Mouse (Mus musculus) cerebellum, adult 2 months (tissue): ENCODE data around the gene Plxdc1. TPM values are rescaled to one million over a fixed set of nuclear protein-coding genes. Genes with fewer than 3 reads are reported as not detected.

Experiments
- DNase-seq, 2 experiments: peaks; one replicate each; pipeline ENCODE4 v3.0.0; 2021
- H3K27ac ChIP-seq: fragments of 200-500 bp; 2 replicates; pipeline ENCODE4 v1.5.1; 2012; ENCODE audit warnings: low read length, control low read depth, inconsistent platforms; ENCODE audit not compliant: insufficient read depth
- H3K27me3 ChIP-seq: fragments of 200-500 bp; 2 replicates; pipeline ENCODE4 v1.6.1; 2012; ENCODE audit warnings: inconsistent platforms, mild to moderate bottlenecking, low read length, moderate library complexity; ENCODE audit not compliant: control insufficient read depth, insufficient read depth
- H3K4me1 ChIP-seq: fragments of 200-500 bp; 2 replicates; pipeline ENCODE4 v1.6.1; 2011; ENCODE audit warnings: low read length; ENCODE audit not compliant: control insufficient read depth, insufficient read depth
- H3K4me3 ChIP-seq: fragments of 200-500 bp; replicated peaks from 2 replicates; pipeline ENCODE3; 2011; ENCODE audit warnings: mild to moderate bottlenecking, low read depth, low read length, control low read depth; ENCODE audit not compliant: insufficient read depth
- CTCF ChIP-seq: fragments of 200-500 bp; IDR thresholded peaks from 2 replicates; pipeline ENCODE4 v1.5.1; 2011; ENCODE audit warnings: low read depth, mild to moderate bottlenecking, control low read depth, low read length, moderate library complexity, borderline replicate concordance; ENCODE audit not compliant: insufficient read depth
- POLR2A ChIP-seq: fragments of 200-500 bp; IDR thresholded peaks from 2 replicates; pipeline ENCODE4 v1.6.1; 2011; ENCODE audit warnings: low read length, control low read depth, borderline replicate concordance; ENCODE audit not compliant: insufficient read depth
- WGBS: fragments of 180-500 bp; shearing (Covaris S2); methylation state at CpG from one replicate; pipeline ENCODE4 v1.1.7; 2018; 5-methylcytosine and 5-hydroxymethylcytosine counted together
- polyA plus RNA-seq: library from polyadenylated mRNA; depleted of rRNA; stranded (reverse); fragments of >200 nt; gene quantifications from 2 replicates; pipeline ENCODE4 v1.2.3, GENCODE M21; 2012; rRNA removed

The Plxdc1 gene
- polyA plus RNA-seq: 46.2 and 51.5 TPM in 2 replicates

DNA sequence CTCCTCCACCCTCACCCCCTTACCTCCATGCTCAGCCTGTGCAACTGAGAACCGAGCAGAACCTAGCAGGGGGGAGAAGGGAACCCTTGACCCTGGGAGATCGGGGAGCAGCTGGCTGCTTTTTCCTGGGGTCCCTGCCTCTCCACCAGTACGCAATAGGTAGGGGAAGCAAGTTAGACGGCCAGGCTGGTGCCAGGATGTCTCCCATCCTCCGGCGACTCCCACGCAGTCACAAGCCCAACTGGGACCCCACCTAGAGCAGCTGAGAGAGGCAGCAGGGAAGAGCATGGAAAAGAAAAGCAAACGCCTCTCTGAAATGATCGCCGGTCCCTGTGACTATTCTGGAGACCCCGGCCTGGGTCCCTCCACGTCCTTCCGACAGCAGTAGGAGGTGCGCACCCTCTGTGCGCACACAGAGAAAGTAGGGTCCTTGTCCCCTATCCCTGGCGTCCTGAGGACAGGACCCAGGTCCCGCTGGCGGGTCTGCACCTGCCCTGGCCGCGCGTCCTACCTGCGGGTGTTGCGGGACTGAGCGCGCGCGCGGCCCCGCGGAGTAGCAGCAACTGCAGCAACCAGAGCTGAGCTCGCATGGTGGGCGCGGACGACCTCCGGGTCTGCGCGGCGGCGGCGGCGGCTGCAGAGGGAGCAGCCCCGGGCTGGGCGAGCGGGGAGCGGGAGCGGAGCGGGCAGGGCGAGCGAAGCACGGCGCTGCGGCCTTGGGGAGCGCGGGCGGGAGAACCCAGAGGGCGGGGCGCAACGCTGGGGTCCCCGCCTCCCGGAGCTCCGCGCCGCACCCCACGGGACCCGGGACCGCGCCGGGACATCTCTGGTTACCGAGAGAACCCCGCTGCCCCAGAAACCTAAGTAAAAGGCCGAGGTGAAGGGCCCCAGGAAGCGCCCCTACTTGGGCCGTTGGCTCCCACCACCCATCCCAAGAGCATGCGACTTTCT is at the start of gene Plxdc1:
Plxdc1 (minus strand) TSS at position 718 of the 951 bp plus-strand sequence.
- Histone ChIP-seq H3K4me1 (peaks cover 6% of the 10 kb centered on the region; the same call in 1 of the 2 replicates), H3K4me3 (peak within 1 kb of the TSS; percentile 55), H3K27me3 (no peaks in the 10 kb centered on the region), H3K27ac (no peak within 1 kb of the TSS)
- TF ChIP-seq CTCF: no peak
- TF ChIP-seq POLR2A: no peak
- WGBS: 5% methylated on average over 74 of the region's 74 CpGs
- peak; percentile 31 to 47 for DNase-seq

DNA sequence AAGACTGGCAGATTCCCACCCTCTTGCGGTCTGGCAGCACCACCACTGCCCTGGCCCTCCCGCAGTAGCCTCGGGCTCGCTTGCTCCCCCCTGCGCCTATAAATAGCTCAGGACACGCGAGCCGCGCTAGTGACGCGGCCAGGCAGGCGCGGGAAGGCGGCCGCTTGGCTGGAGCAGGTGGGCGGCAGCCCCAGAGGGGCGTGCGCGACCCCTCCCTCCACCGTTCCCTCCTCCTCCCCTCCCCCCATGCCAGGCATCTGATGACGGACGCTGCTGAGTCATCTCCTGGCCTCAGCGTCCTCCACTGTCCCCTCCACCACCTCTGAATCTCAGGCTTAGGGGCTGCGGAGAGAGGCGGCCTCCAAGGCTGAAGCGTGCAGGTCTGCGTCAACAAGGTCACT is 49.7 kb upstream of the Plxdc1 start:
- peak overlapping the region; percentile 58 for H3K4me3 ChIP-seq
- H3K27me3 ChIP-seq: no peaks in the 10 kb centered on the region
- peak overlapping the region; percentile 83 for H3K27ac ChIP-seq
- TF ChIP-seq POLR2A (peak; percentile 55; the same call in 1 of the 2 replicates), CTCF (no peak)
- DNase-seq: peak; percentile 80 to 83
- H3K4me1 ChIP-seq: peaks cover 10% of the 10 kb centered on the region
- WGBS: under 1% methylated on average over 27 of the region's 27 CpGs

GRCm38 (mm10) chr11:98034840-98035239 is 48.6 kb upstream of the Plxdc1 start:
- Histone ChIP-seq H3K4me1 (peaks cover 10% of the 10 kb centered on the region), H3K27me3 (no peaks in the 10 kb centered on the region), H3K4me3 (no peak overlapping the region), H3K27ac (no peak overlapping the region)
- WGBS: 51% methylated on average over 4 of the region's 4 CpGs
- peak in 1 of 2 experiments; percentile 23 for DNase-seq
- TF ChIP-seq CTCF: no peak

DNA sequence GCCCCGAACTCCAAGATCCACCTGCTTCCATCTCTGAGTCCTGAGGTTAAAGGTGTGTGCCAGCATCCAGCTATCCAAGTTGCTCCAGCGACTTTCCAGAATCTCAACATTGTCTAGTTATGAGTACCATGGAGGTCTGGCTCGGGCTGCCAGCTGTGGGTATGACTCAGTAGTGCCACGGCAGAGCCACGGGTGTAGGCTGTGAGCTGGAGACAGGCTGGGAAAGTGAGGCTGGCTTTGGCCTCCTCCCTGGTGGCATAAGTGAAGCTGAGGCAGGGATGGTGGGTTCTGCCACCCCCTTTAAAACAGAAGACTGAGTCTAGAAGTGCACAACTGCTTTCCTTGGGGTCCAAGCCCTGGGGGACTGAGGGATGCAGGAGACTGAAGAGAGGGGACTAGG is 47.8 kb upstream of the Plxdc1 start:
- TF ChIP-seq POLR2A: no peak
- TF ChIP-seq CTCF: no peak
- WGBS: 58% methylated on average over 5 of the region's 5 CpGs
- H3K4me1 ChIP-seq: peaks cover 10% of the 10 kb centered on the region
- no peaks in the 10 kb centered on the region for H3K27me3 ChIP-seq
- H3K27ac ChIP-seq: no peak overlapping the region
- H3K4me3 ChIP-seq: no peak overlapping the region
- peak in 1 of 2 experiments; percentile 11 for DNase-seq

- DNase-seq: peak; percentile 65 to 83
- TF ChIP-seq POLR2A (no peak), CTCF (peak; percentile 91)
- Histone ChIP-seq H3K27ac (no peak overlapping the region), H3K27me3 (no peaks in the 10 kb centered on the region), H3K4me3 (no peak overlapping the region), H3K4me1 (peaks cover 6% of the 10 kb centered on the region; the same call in 1 of the 2 replicates)
- WGBS: 4% methylated on average over 5 of the region's 5 CpGs
These were observed 45.2 kb upstream of the Plxdc1 start for GRCm38 (mm10) chr11:98031443-98031770.

DNA sequence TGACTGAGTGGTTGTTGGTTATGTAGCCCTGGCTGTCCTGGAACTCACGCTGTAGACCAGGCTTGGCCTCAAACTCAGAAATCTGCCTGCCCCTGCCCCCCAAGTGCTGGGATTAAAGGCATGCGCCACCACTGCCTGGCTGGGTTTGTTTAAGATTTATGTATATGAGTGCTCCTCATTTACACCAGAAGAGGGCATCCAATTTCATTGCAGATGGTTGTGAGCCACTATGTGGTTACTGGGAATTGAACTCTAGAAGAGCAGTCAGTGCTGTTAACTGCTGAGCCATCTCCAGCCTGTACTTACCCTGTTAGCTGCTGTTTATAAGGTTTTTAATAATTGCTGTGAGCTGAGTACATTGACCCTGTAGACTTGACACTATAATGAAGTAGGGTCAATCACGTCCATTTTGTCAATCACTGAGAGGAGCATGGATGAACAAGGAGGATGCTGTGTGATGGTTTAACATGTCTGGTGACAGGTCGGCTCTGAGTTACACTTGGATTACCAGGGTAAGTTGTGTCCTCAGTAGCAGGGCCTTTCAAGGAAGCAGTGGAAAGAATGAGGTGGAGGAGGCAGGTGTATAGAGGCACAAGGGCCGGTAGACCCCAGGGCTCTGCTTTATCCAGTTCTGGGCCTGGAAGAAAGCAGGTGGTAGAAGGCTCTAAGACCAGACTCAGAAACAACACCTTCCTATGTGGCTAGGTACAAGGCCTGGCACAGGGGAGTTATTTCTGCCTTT is 44.6 kb upstream of the Plxdc1 start:
- no peak overlapping the region for H3K4me3 ChIP-seq
- no peak overlapping the region for H3K27ac ChIP-seq
- 47% methylated on average over 5 of the region's 5 CpGs for WGBS
- DNase-seq: peak in 1 of 2 experiments; percentile 28
- no peaks in the 10 kb centered on the region for H3K27me3 ChIP-seq
- H3K4me1 ChIP-seq: peaks cover 4% of the 10 kb centered on the region; the same call in 1 of the 2 replicates
- TF ChIP-seq POLR2A (no peak), CTCF (no peak)

- DNase-seq: no peak
- H3K4me3 ChIP-seq: peak overlapping the region; percentile 60
- 0 out of 2 replicates have a peak, but pooled peaks cover 2% of the 10 kb centered on the region for H3K4me1 ChIP-seq
- 17% methylated on average over 7 of the region's 7 CpGs for WGBS
- no peaks in the 10 kb centered on the region for H3K27me3 ChIP-seq
- no peak overlapping the region for H3K27ac ChIP-seq
- TF ChIP-seq CTCF (no peak), POLR2A (no peak)
These were observed 41.5 kb upstream of the Plxdc1 start for GRCm38 (mm10) chr11:98027785-98028184.
